Mouse (Mus musculus): ENCODE data around the gene Ggps1.
"Not testable (repeated sequence)": the region's sequence is repeated elsewhere in the genome, so short reads cannot be mapped to it uniquely, and the experiment has no call there.

Gene Ggps1

GRCm38 (mm10) chr13:14035875-14036630, 27.2 kb downstream of the Ggps1 start:
- DNase-seq: no peak

- DNase-seq: not testable (repeated sequence)
These were observed 27.9 kb downstream of the Ggps1 start for GRCm38 (mm10) chr13:14035352-14035751.

GRCm38 (mm10) chr13:14034073-14034348, 29.3 kb downstream of the Ggps1 start:
- no peak for DNase-seq

- no peak for DNase-seq
These were observed 29.8 kb downstream of the Ggps1 start for GRCm38 (mm10) chr13:14033309-14034072.

GRCm38 (mm10) chr13:14026154-14026820, 37.0 kb downstream of the Ggps1 start:
- DNase-seq: no peak

GRCm38 (mm10) chr13:14025554-14025953, 37.7 kb downstream of the Ggps1 start:
- no peak for DNase-seq

- DNase-seq: not testable (repeated sequence)
These were observed 41.9 kb downstream of the Ggps1 start for GRCm38 (mm10) chr13:14021417-14021816.

- DNase-seq: no peak
These were observed 44.4 kb downstream of the Ggps1 start for GRCm38 (mm10) chr13:14018852-14019251.

GRCm38 (mm10) chr13:14018283-14018682, 45.0 kb downstream of the Ggps1 start:
- no peak for DNase-seq

- DNase-seq: no peak
These were observed 47.7 kb downstream of the Ggps1 start for GRCm38 (mm10) chr13:14015609-14016008.

- DNase-seq: no peak
These were observed 48.7 kb downstream of the Ggps1 start for GRCm38 (mm10) chr13:14014540-14014939.

GRCm38 (mm10) chr13:14014001-14014400, 49.3 kb downstream of the Ggps1 start:
- DNase-seq: no peak

- DNase-seq: no peak
These were observed 51.8 kb downstream of the Ggps1 start for GRCm38 (mm10) chr13:14011454-14011995.

- DNase-seq: peak; percentile 45
These were observed 57.2 kb downstream of the Ggps1 start for GRCm38 (mm10) chr13:14006056-14006455.

GRCm38 (mm10) chr13:14004999-14005398, 58.3 kb downstream of the Ggps1 start:
- no peak for DNase-seq

GRCm38 (mm10) chr13:14004086-14004485, 59.2 kb downstream of the Ggps1 start:
- DNase-seq: no peak

- DNase-seq: no peak
These were observed 60.6 kb downstream of the Ggps1 start for GRCm38 (mm10) chr13:14002706-14003105.
